Mouse (Mus musculus): ENCODE measurements around the gene Hcn3. TPM values are rescaled to one million over a fixed set of nuclear protein-coding genes. Genes with fewer than 3 reads are reported as not detected.

The Hcn3 gene
- polyA plus RNA-seq, 1 experiment: 4.7 TPM

GRCm38 (mm10) chr3:89203142-89203514 lies 43.1 kb upstream of the Hcn3 start:
- TF ChIP-seq POLR2A (IDR thresholded peaks at IDR 0.05; ENCODE audit: insufficient read depth, low read length) (no peak), CTCF (IDR thresholded peaks at IDR 0.05; ENCODE audit: low read depth, low read length) (no peak), EP300 (IDR thresholded peaks at IDR 0.05; ENCODE audit: insufficient read depth, low read depth, low read length) (no peak)
- Histone ChIP-seq H3K9me3 (replicated peaks; ENCODE audit: control insufficient read depth, insufficient read depth, low read length, poor library complexity, severe bottlenecking) (no peaks in the 10 kb centered on the region), H3K27ac (ENCODE audit: insufficient read depth, low read length) (no peak overlapping the region), H3K4me3 (ENCODE audit: low read depth, low read length) (peak overlapping the region; percentile 92), H3K4me1 (ENCODE audit: control insufficient read depth, insufficient read depth, low read length) (no peaks in the 10 kb centered on the region), H3K36me3 (ENCODE audit: control insufficient read depth, insufficient read depth, low read length, poor library complexity, severe bottlenecking) (peaks cover 10% of the 10 kb centered on the region), H3K27me3 (ENCODE audit: control insufficient read depth, insufficient read depth, low read length, poor library complexity, severe bottlenecking) (no peaks in the 10 kb centered on the region; the same call in 1 of the 2 replicates), H3K9ac (ENCODE audit: low read depth, poor library complexity, severe bottlenecking) (peak overlapping the region; percentile 59)

- H3K9me3 ChIP-seq (replicated peaks; ENCODE audit: control insufficient read depth, insufficient read depth, low read length, poor library complexity, severe bottlenecking): no peaks in the 10 kb centered on the region
- H3K4me3 ChIP-seq (ENCODE audit: low read depth, low read length): peak within 1 kb of the TSS; percentile 92
- H3K9ac ChIP-seq (ENCODE audit: low read depth, poor library complexity, severe bottlenecking): peak within 1 kb of the TSS; percentile 59
- H3K27ac ChIP-seq (ENCODE audit: insufficient read depth, low read length): no peak within 1 kb of the TSS
- peaks cover 10% of the 10 kb centered on the region for H3K36me3 ChIP-seq (ENCODE audit: control insufficient read depth, insufficient read depth, low read length, poor library complexity, severe bottlenecking)
- H3K27me3 ChIP-seq (ENCODE audit: control insufficient read depth, insufficient read depth, low read length, poor library complexity, severe bottlenecking): no peaks in the 10 kb centered on the region; the same call in 1 of the 2 replicates
- no peaks in the 10 kb centered on the region for H3K4me1 ChIP-seq (ENCODE audit: control insufficient read depth, insufficient read depth, low read length)
- TF ChIP-seq POLR2A (IDR thresholded peaks at IDR 0.05; ENCODE audit: insufficient read depth, low read length) (no peak), EP300 (IDR thresholded peaks at IDR 0.05; ENCODE audit: insufficient read depth, low read depth, low read length) (no peak), CTCF (IDR thresholded peaks at IDR 0.05; ENCODE audit: low read depth, low read length) (no peak)
Measured at GRCm38 (mm10) chr3:89202253-89203141, 42.5 kb upstream of the Hcn3 start, which contains the start of gene Gba. Gene Gba (plus strand): TSS chr3:89202928.

GRCm38 (mm10) chr3:89199839-89200238 lies 39.8 kb upstream of the Hcn3 start:
- H3K4me1 ChIP-seq (ENCODE audit: control insufficient read depth, insufficient read depth, low read length): no peaks in the 10 kb centered on the region
- H3K27ac ChIP-seq (ENCODE audit: insufficient read depth, low read length): no peak overlapping the region
- H3K4me3 ChIP-seq (ENCODE audit: low read depth, low read length): no peak overlapping the region
- peaks cover 2% of the 10 kb centered on the region; the same call in 1 of the 2 replicates for H3K36me3 ChIP-seq (ENCODE audit: control insufficient read depth, insufficient read depth, low read length, poor library complexity, severe bottlenecking)
- TF ChIP-seq POLR2A (IDR thresholded peaks at IDR 0.05; ENCODE audit: insufficient read depth, low read length) (no peak), EP300 (IDR thresholded peaks at IDR 0.05; ENCODE audit: insufficient read depth, low read depth, low read length) (no peak), CTCF (IDR thresholded peaks at IDR 0.05; ENCODE audit: low read depth, low read length) (no peak)
- H3K9me3 ChIP-seq (replicated peaks; ENCODE audit: control insufficient read depth, insufficient read depth, low read length, poor library complexity, severe bottlenecking): no peaks in the 10 kb centered on the region
- no peak overlapping the region for H3K9ac ChIP-seq (ENCODE audit: low read depth, poor library complexity, severe bottlenecking)
- no peaks in the 10 kb centered on the region; the same call in 1 of the 2 replicates for H3K27me3 ChIP-seq (ENCODE audit: control insufficient read depth, insufficient read depth, low read length, poor library complexity, severe bottlenecking)

- Histone ChIP-seq H3K4me1 (ENCODE audit: control insufficient read depth, insufficient read depth, low read length) (no peaks in the 10 kb centered on the region), H3K27ac (ENCODE audit: insufficient read depth, low read length) (peak overlapping the region; percentile 40; the same call in 1 of the 2 replicates), H3K36me3 (ENCODE audit: control insufficient read depth, insufficient read depth, low read length, poor library complexity, severe bottlenecking) (no peaks in the 10 kb centered on the region), H3K27me3 (ENCODE audit: control insufficient read depth, insufficient read depth, low read length, poor library complexity, severe bottlenecking) (no peaks in the 10 kb centered on the region; the same call in 1 of the 2 replicates), H3K4me3 (ENCODE audit: low read depth, low read length) (peak overlapping the region; percentile 60), H3K9ac (ENCODE audit: low read depth, poor library complexity, severe bottlenecking) (peak overlapping the region; percentile 47; the same call in 1 of the 2 replicates), H3K9me3 (replicated peaks; ENCODE audit: control insufficient read depth, insufficient read depth, low read length, poor library complexity, severe bottlenecking) (no peaks in the 10 kb centered on the region)
- TF ChIP-seq CTCF (IDR thresholded peaks at IDR 0.05; ENCODE audit: low read depth, low read length) (peak; percentile 41), POLR2A (IDR thresholded peaks at IDR 0.05; ENCODE audit: insufficient read depth, low read length) (peak; percentile 34), EP300 (IDR thresholded peaks at IDR 0.05; ENCODE audit: insufficient read depth, low read depth, low read length) (no peak)
Measured at GRCm38 (mm10) chr3:89195979-89196877, 36.2 kb upstream of the Hcn3 start.

GRCm38 (mm10) chr3:89193853-89194252 lies 33.9 kb upstream of the Hcn3 start:
- H3K36me3 ChIP-seq (ENCODE audit: control insufficient read depth, insufficient read depth, low read length, poor library complexity, severe bottlenecking): no peaks in the 10 kb centered on the region
- H3K9ac ChIP-seq (ENCODE audit: low read depth, poor library complexity, severe bottlenecking): no peak overlapping the region
- no peaks in the 10 kb centered on the region; the same call in 1 of the 2 replicates for H3K27me3 ChIP-seq (ENCODE audit: control insufficient read depth, insufficient read depth, low read length, poor library complexity, severe bottlenecking)
- TF ChIP-seq EP300 (IDR thresholded peaks at IDR 0.05; ENCODE audit: insufficient read depth, low read depth, low read length): no peak
- TF ChIP-seq CTCF (IDR thresholded peaks at IDR 0.05; ENCODE audit: low read depth, low read length): no peak
- TF ChIP-seq POLR2A (IDR thresholded peaks at IDR 0.05; ENCODE audit: insufficient read depth, low read length): no peak
- no peaks in the 10 kb centered on the region for H3K9me3 ChIP-seq (replicated peaks; ENCODE audit: control insufficient read depth, insufficient read depth, low read length, poor library complexity, severe bottlenecking)
- no peak overlapping the region for H3K4me3 ChIP-seq (ENCODE audit: low read depth, low read length)
- no peaks in the 10 kb centered on the region for H3K4me1 ChIP-seq (ENCODE audit: control insufficient read depth, insufficient read depth, low read length)
- H3K27ac ChIP-seq (ENCODE audit: insufficient read depth, low read length): no peak overlapping the region
